Mouse (Mus musculus) heart, postnatal 25 days (tissue): ENCODE data around the gene Top3a. TPM values are rescaled to one million over a fixed set of nuclear protein-coding genes. Genes with fewer than 3 reads are reported as not detected.

ENCODE experiments used
- DNase-seq: peaks from one replicate; pipeline ENCODE4 v3.0.0; 2022; ENCODE audit warnings: low spot score
- intact Hi-C: fragments of 180-260 bp; cut with DNase I; formaldehyde crosslinking; loops from one replicate; pipeline ENCODE4 v1.15.1; 2025
- total RNA-seq, 2 experiments: library from RNA; stranded (reverse); gene quantifications; 2 replicates each; pipeline ENCODE4 v1.2.3; 2021

The Top3a gene
- total RNA-seq, 2 experiments from 2014 or later, result 4.1 to 4.2 TPM

GRCm38 (mm10) chr11:60726601-60727391, 50.4 kb downstream of the Top3a start, which contains the start of gene Flii:
Flii (minus strand) TSS chr11:60727263.
- DNase-seq, result peak; percentile 71
- intact Hi-C loops, result loop anchor here (2.0 to 5.0 kb wide), 2 partner anchors 28 to 151 kb away; partner anchors contain the start of genes Llgl1 and Tmem11

- intact Hi-C loops, result no loop called here
- no peak for DNase-seq
These were observed 57.9 kb downstream of the Top3a start for GRCm38 (mm10) chr11:60719263-60719662.

- no peak for DNase-seq
- intact Hi-C loops, result no loop called here
These were observed 61.3 kb downstream of the Top3a start for GRCm38 (mm10) chr11:60715833-60716232.

- intact Hi-C loops, result no loop called here
- no peak for DNase-seq
These were observed 64.4 kb downstream of the Top3a start for GRCm38 (mm10) chr11:60712639-60713255.

GRCm38 (mm10) chr11:60712040-60712439, 65.1 kb downstream of the Top3a start:
- intact Hi-C loops, result no loop called here
- no peak for DNase-seq

- intact Hi-C loops, result no loop called here
- no peak for DNase-seq
These were observed 65.9 kb downstream of the Top3a start for GRCm38 (mm10) chr11:60711218-60711617.

GRCm38 (mm10) chr11:60709481-60710465, 67.4 kb downstream of the Top3a start:
- intact Hi-C loops, result no loop called here
- no peak for DNase-seq

GRCm38 (mm10) chr11:60708631-60709030, 68.5 kb downstream of the Top3a start:
- DNase-seq, result no peak
- intact Hi-C loops, result no loop called here

GRCm38 (mm10) chr11:60707672-60708071, 69.5 kb downstream of the Top3a start:
- intact Hi-C loops, result loop anchor here (2.0 kb wide), 1 partner anchor 17 kb away; no protein-coding TSS in a partner anchor

GRCm38 (mm10) chr11:60706696-60707480, 70.3 kb downstream of the Top3a start:
- intact Hi-C loops, result loop anchor here (2.0 kb wide), 1 partner anchor 18 kb away; no protein-coding TSS in a partner anchor
- DNase-seq, result peak; percentile 2

More at GRCm38 (mm10) chr11:60707672-60708071, 69.5 kb downstream of the Top3a start:
- peak; percentile 91 for DNase-seq

- intact Hi-C loops, result loop anchor here (2.0 kb wide), 1 partner anchor 19 kb away; no protein-coding TSS in a partner anchor
- peak; percentile 0 for DNase-seq
These were observed 71.1 kb downstream of the Top3a start for GRCm38 (mm10) chr11:60706076-60706475.

GRCm38 (mm10) chr11:60705255-60705654, 71.9 kb downstream of the Top3a start:
- intact Hi-C loops, result no loop called here

GRCm38 (mm10) chr11:60704023-60704880, 72.9 kb downstream of the Top3a start:
- DNase-seq, result no peak
- intact Hi-C loops, result loop anchor here (5.0 kb wide), 1 partner anchor 73 kb away; the partner anchor contains the start of genes Smcr8 and Top3a

More at GRCm38 (mm10) chr11:60705255-60705654, 71.9 kb downstream of the Top3a start:
- DNase-seq, result no peak

- intact Hi-C loops, result loop anchor here (5.0 kb wide), 1 partner anchor 74 kb away; the partner anchor contains the start of genes Smcr8 and Top3a
These were observed 74.0 kb downstream of the Top3a start for GRCm38 (mm10) chr11:60703131-60703530.

GRCm38 (mm10) chr11:60701611-60702010, 75.6 kb downstream of the Top3a start:
- intact Hi-C loops, result loop anchor here (5.0 kb wide), 1 partner anchor 76 kb away; the partner anchor contains the start of genes Smcr8 and Top3a
- DNase-seq, result no peak

More at GRCm38 (mm10) chr11:60703131-60703530, 74.0 kb downstream of the Top3a start:
- no peak for DNase-seq

GRCm38 (mm10) chr11:60700320-60701185, 76.6 kb downstream of the Top3a start:
- intact Hi-C loops, result loop anchor here (5.0 kb wide), 1 partner anchor 77 kb away; the partner anchor contains the start of genes Smcr8 and Top3a
- DNase-seq, result no peak
